Mouse (Mus musculus) layer of hippocampus, adult 18-20 months (tissue): ENCODE results near the gene Gfral. TPM values are rescaled to one million over a fixed set of nuclear protein-coding genes. Genes with fewer than 3 reads are reported as not detected.

Experiments
- DNase-seq, 2 experiments: peaks; one replicate each; pipeline ENCODE4 v3.0.0; 2022; ENCODE audit warnings: low spot score in 2 of 2
- total RNA-seq, 2 experiments: library from RNA; stranded (reverse); gene quantifications; 2 replicates each; pipeline ENCODE4 v1.2.3; 2021

The Gfral gene
- total RNA-seq, 2 experiments from 2014 or later, result not detected

- DNase-seq, result no peak
Observed at GRCm38 (mm10) chr9:76124249-76124648, 89.2 kb downstream of the Gfral start.

GRCm38 (mm10) chr9:76122888-76123287 lies 90.6 kb downstream of the Gfral start:
- peak; percentile 24 to 78 for DNase-seq

Other genes with a start within 250 kb of the Gfral start
- gene Hmgcll1, start 198.8 kb downstream of the Gfral start, total RNA-seq, result 10 to 100 TPM; 13.2 to 15.8 TPM
- 1 to 10 TPM; 2.2 to 3.4 TPM for gene Hcrtr2, start 110.2 kb upstream of the Gfral start, total RNA-seq